Mouse (Mus musculus) ES-E14 (cell line): ENCODE results near the gene Krt71. TPM values are rescaled to one million over a fixed set of nuclear protein-coding genes. Genes with fewer than 3 reads are reported as not detected.
"Not testable (repeated sequence)": the region's sequence is repeated elsewhere in the genome, so short reads cannot be mapped to it uniquely, and the experiment has no call there.

Experiments
- DNase-seq: peaks from one replicate; pipeline ENCODE4 v3.0.0-alpha.2; 2013; ENCODE audit warnings: low read depth, low spot score
- H3K27ac ChIP-seq: 2 replicates; pipeline ENCODE4 v1.5.1; 2012; ENCODE audit warnings: low read depth, mild to moderate bottlenecking, low read length, moderate library complexity, mixed read lengths; ENCODE audit not compliant: poor library complexity, insufficient read depth, severe bottlenecking
- H3K36me3 ChIP-seq: 2 replicates; pipeline ENCODE4 v1.6.1; 2012; ENCODE audit warnings: mild to moderate bottlenecking, low read length, moderate library complexity, mixed read lengths; ENCODE audit not compliant: control insufficient read depth, poor library complexity, insufficient read depth, severe bottlenecking
- H3K4me1 ChIP-seq, 2 experiments: fragments of 150-350 bp in 1 of 2; sonication (generic) in 1 of 2; 2 replicates each; pipeline ENCODE4 v1.6.1; 2012; ENCODE audit warnings: low read length in 2 of 2, mild to moderate bottlenecking in 1 of 2, mixed read lengths in 1 of 2; ENCODE audit not compliant: control insufficient read depth in 2 of 2, insufficient read depth in 2 of 2, poor library complexity in 1 of 2
- H3K4me3 ChIP-seq, 2 experiments: fragments of 150-350 bp in 1 of 2; sonication (generic) in 1 of 2; 2 replicates each; pipeline ENCODE4 v1.5.1; 2012; ENCODE audit warnings: low read length in 2 of 2, low read depth in 1 of 2, mild to moderate bottlenecking in 1 of 2, mixed read lengths in 1 of 2; ENCODE audit not compliant: insufficient read depth in 1 of 2, poor library complexity in 1 of 2, severe bottlenecking in 1 of 2
- H3K9ac ChIP-seq: 2 replicates; pipeline ENCODE4 v1.6.1; 2012; ENCODE audit warnings: low read depth, mild to moderate bottlenecking, low read length, mixed read lengths; ENCODE audit not compliant: poor library complexity, insufficient read depth, severe bottlenecking
- H3K9me3 ChIP-seq: fragments of 150-350 bp; sonication (generic); 2 replicates; pipeline ENCODE4 v1.6.1; 2012; ENCODE audit warnings: low read depth, mild to moderate bottlenecking, low read length; ENCODE audit not compliant: control insufficient read depth, insufficient read depth
- CHD2 ChIP-seq: IDR thresholded peaks from 2 replicates; pipeline ENCODE4 v1.6.1; 2014; ENCODE audit warnings: mild to moderate bottlenecking, low read depth, low read length, inconsistent platforms
- HCFC1 ChIP-seq: IDR thresholded peaks from 2 replicates; pipeline ENCODE4 v1.6.1; 2012; ENCODE audit warnings: low read length, inconsistent platforms, borderline replicate concordance; ENCODE audit not compliant: insufficient read depth
- MAFK ChIP-seq: IDR thresholded peaks from 2 replicates; pipeline ENCODE4 v1.6.1; 2014; ENCODE audit warnings: mild to moderate bottlenecking, low read depth, low read length, inconsistent platforms; ENCODE audit not compliant: insufficient read depth
- ZC3H11A ChIP-seq: IDR thresholded peaks from 2 replicates; pipeline ENCODE4 v1.6.1; 2012; ENCODE audit warnings: low read depth, mild to moderate bottlenecking, inconsistent platforms, low read length, borderline replicate concordance
- ZNF384 ChIP-seq: IDR thresholded peaks from 2 replicates; pipeline ENCODE4 v1.6.1; 2012; ENCODE audit warnings: low read depth, low read length, inconsistent platforms
- in situ Hi-C, 2 experiments: fragments of 600-800 bp; cut with MboI; formaldehyde crosslinking; loops; one replicate each; pipeline ENCODE4 v1.15.1; 2025; ENCODE audit warnings: low sequenced_read_pairs in 2 of 2, inconsistent platforms in 1 of 2; ENCODE audit not compliant: unreplicated experiment in 2 of 2
- total RNA-seq: library from RNA; depleted of rRNA; stranded (reverse); fragments of 300-350 nt; gene quantifications from 2 replicates; pipeline ENCODE4 v1.2.3, GENCODE M21; 2012

The Krt71 gene
- total RNA-seq, 1 experiment: not detected

GRCm38 (mm10) chr15:101699192-101699591 lies 43.7 kb downstream of the Krt71 start:
- Histone ChIP-seq H3K9ac (no peak overlapping the region), H3K27ac (no peak overlapping the region), H3K9me3 (no peaks in the 10 kb centered on the region), H3K4me1 (no peaks in the 10 kb centered on the region), H3K4me3 (no peak overlapping the region), H3K36me3 (no peaks in the 10 kb centered on the region)
- no peak for TF ChIP-seq MAFK
- TF ChIP-seq CHD2: no peak
- TF ChIP-seq HCFC1: no peak
- TF ChIP-seq ZC3H11A: no peak
- no peak for TF ChIP-seq ZNF384
- no peak for DNase-seq
- in situ Hi-C loops: no loop called here

GRCm38 (mm10) chr15:101697326-101698188 lies 45.4 kb downstream of the Krt71 start:
- no peak overlapping the region for H3K4me3 ChIP-seq
- in situ Hi-C loops: no loop called here
- H3K4me1 ChIP-seq: no peaks in the 10 kb centered on the region
- H3K36me3 ChIP-seq: no peaks in the 10 kb centered on the region
- H3K9me3 ChIP-seq: no peaks in the 10 kb centered on the region
- H3K27ac ChIP-seq: no peak overlapping the region
- TF ChIP-seq HCFC1 (no peak), ZNF384 (no peak), ZC3H11A (no peak)
- no peak overlapping the region for H3K9ac ChIP-seq
- DNase-seq: no peak

GRCm38 (mm10) chr15:101694207-101694606 lies 48.7 kb downstream of the Krt71 start, which contains the start of gene Krt6a:
Gene Krt6a, minus strand, starts transcription at chr15:101694307.
- Histone ChIP-seq H3K4me1 (no peaks in the 10 kb centered on the region), H3K36me3 (no peaks in the 10 kb centered on the region), H3K4me3 (no peak within 1 kb of the TSS), H3K9ac (no peak within 1 kb of the TSS), H3K27ac (no peak within 1 kb of the TSS), H3K9me3 (no peaks in the 10 kb centered on the region)
- no peak for TF ChIP-seq MAFK
- no peak for TF ChIP-seq HCFC1
- TF ChIP-seq ZC3H11A: no peak
- TF ChIP-seq CHD2: no peak
- TF ChIP-seq ZNF384: no peak
- in situ Hi-C loops: no loop called here
- DNase-seq: no peak

GRCm38 (mm10) chr15:101690460-101690859 lies 52.4 kb downstream of the Krt71 start:
- H3K4me1 ChIP-seq, in situ Hi-C loops, DNase-seq: not testable (repeated sequence)

GRCm38 (mm10) chr15:101688161-101688560 lies 54.7 kb downstream of the Krt71 start:
- Histone ChIP-seq H3K9ac (no peak overlapping the region), H3K36me3 (no peaks in the 10 kb centered on the region), H3K9me3 (no peaks in the 10 kb centered on the region), H3K27ac (no peak overlapping the region), H3K4me1 (no peaks in the 10 kb centered on the region), H3K4me3 (no peak overlapping the region)
- in situ Hi-C loops: no loop called here
- no peak for DNase-seq
- TF ChIP-seq ZNF384 (no peak), ZC3H11A (no peak), MAFK (no peak), HCFC1 (no peak), CHD2 (no peak)

More at GRCm38 (mm10) chr15:101690460-101690859, 52.4 kb downstream of the Krt71 start:
- not testable (repeated sequence) for H3K27ac ChIP-seq, H3K9me3 ChIP-seq, H3K9ac ChIP-seq, H3K4me3 ChIP-seq, H3K36me3 ChIP-seq
